Mouse (Mus musculus) small intestine, adult 2 months (tissue): ENCODE results near the gene Gje1.

Experiments
- CTCF ChIP-seq: fragments of 200-500 bp; IDR thresholded peaks from 2 replicates; pipeline ENCODE4 v1.5.1; 2012; ENCODE audit warnings: low read depth, mild to moderate bottlenecking, control low read depth, inconsistent platforms, low read length, moderate library complexity, mixed read lengths; ENCODE audit not compliant: insufficient replicate concordance, insufficient read length; ENCODE audit errors: extremely low read depth
- POLR2A ChIP-seq: fragments of 200-500 bp; IDR thresholded peaks from 2 replicates; pipeline ENCODE4 v1.6.1; 2012; ENCODE audit warnings: low read depth, mild to moderate bottlenecking, control low read depth, inconsistent platforms, low read length, moderate library complexity

DNA sequence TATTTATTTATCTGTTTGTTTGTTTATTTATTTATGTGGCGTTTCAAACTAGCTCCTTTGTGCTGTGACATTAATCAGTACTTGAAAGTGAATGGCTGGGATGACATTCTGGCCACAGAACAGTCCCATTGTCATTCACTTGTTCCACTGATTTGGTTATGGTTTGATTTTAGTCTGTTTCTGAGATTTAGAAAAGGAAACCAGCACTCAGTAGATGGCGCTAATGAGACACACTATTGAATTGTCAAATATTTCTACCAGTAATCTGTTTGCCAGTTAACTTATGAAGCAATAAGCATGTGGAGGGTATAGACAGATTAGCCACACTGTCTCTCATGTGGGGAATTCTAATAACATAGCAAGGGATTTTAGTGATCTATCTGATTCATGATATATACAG lies 16.3 kb upstream of the Gje1 start:
- TF ChIP-seq CTCF (no peak), POLR2A (no peak)
